Mouse (Mus musculus) NIH3T3 (cell line): ENCODE measurements around the gene Prkcsh.

ENCODE experiments used
- DNase-seq: peaks from one replicate; pipeline ENCODE4 v3.0.0-alpha.2; 2012; ENCODE audit warnings: low read depth

Prkcsh gene

GRCm38 (mm10) chr9:22002194-22003162 lies at the start of gene Prkcsh, which contains the start of gene Ccdc151:
Prkcsh (plus strand) TSS chr9:22002806.
Ccdc151 (minus strand) TSS chr9:22002634.
- peak; percentile 99 for DNase-seq

DNA sequence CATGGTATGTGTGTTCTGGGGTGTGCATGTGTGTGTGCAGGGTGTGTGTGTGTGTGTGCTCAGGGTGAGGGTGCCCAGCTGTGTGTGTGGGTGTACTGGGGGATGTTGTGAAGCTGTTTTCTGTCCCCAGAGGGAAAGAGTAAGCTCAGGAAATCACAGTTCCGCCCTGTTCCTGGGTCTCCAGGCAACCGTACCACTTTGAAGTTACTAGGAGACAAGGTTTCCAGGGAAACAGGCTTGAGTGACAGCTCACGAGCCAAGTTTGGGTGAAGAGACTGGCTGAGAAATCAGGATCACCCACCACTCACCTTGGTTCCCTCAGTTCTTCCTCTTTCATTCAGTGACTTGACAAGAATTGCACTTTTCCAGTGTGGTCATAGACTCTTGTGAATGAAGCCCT lies 49.0 kb upstream of the Prkcsh start:
- no peak for DNase-seq

DNA sequence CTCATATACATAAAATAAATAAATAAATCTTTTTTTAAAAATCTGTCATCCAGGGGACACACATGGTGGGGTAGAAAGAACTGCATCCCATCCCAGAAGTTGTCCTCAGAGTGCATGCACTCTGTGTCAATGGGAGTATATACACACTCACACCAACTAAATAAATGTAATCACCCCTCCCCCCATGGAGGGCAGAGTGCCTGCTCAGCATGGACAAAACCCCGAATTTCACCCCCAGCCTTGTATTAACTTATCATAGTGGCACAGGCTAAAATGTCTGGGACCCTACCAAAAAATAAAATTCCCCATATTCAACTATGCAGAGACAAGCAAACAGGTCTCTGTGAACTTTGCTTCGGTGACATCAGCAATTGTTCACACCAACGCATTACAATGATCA lies 48.0 kb upstream of the Prkcsh start:
- no peak for DNase-seq

DNA sequence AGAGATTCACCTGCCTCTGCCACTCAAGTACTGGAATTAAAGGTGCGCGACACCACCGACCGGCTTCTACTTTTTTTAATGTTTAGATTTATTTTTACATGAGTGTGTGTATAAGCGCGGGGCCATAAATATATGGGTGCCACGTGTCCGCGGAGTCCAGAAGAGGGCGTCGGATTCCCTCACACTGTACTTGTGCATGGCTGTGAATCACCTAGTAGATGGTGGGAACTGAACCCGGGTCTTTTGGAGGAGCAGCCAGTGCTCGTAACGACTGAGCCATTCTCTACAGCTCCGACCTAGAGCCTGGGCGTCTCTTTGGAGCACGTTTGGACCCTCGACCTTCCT lies 47.4 kb upstream of the Prkcsh start:
- no peak for DNase-seq

DNA sequence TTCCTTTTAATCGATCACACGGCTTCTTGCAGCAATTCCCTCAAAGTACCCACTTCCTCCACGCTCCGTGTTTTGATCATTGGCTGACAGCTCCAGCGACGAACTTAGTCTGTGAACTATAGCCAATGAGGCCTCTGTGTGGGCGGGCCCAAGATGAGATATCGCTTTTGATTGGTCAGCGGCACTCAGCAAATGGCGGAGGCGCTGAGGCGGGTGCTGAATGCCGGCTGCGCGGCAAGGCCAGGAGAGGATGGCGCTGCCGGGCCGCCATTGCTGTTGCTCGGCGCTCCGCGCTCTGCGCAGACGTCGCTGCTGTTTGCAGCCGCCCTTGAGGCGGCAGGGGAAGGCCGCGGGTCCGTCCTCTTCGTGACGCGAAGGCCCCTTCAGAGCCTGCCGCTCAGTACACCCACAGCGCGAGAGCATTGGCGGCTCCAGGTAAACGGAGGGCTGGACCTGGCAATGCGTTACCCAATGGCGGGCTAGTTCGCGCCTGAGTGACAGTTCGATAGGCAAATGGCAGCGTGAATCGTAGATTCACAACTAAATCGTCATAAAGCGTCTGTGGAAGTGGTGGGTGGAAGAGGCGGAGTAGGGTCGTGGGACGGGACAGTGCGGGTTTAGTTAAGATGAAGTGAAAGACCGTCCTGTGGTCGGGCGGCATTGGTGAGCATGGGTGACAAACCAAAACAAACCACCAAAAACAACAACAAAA lies 46.9 kb upstream of the Prkcsh start, which contains the start of gene Swsap1:
Gene Swsap1 (plus strand): TSS at position 186 of the 712 bp plus-strand sequence.
- DNase-seq: peak; percentile 96

GRCm38 (mm10) chr9:21958372-21958771 lies 44.2 kb upstream of the Prkcsh start:
- DNase-seq: no peak

GRCm38 (mm10) chr9:21959244-21959643 lies 43.4 kb upstream of the Prkcsh start:
- no peak for DNase-seq

DNA sequence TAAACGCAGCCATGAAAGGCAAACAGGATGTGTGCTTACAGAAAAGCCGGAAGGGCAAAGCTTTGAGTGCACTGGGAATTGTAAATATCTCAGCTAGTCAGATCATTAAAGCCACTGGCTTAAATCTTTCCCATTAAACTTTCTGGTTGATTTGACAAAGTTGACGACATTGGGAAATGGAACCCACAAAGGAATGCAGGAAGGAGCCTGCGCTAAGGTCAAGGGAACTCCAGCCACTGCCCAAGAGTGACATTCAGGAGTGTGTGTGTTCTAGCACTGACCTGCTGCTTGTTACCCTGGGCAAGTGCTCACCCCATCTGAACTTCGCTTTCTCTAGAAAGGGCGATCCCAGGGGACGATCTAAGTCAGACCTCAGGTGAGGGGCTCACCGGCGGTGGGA lies 42.5 kb upstream of the Prkcsh start:
- no peak for DNase-seq

DNA sequence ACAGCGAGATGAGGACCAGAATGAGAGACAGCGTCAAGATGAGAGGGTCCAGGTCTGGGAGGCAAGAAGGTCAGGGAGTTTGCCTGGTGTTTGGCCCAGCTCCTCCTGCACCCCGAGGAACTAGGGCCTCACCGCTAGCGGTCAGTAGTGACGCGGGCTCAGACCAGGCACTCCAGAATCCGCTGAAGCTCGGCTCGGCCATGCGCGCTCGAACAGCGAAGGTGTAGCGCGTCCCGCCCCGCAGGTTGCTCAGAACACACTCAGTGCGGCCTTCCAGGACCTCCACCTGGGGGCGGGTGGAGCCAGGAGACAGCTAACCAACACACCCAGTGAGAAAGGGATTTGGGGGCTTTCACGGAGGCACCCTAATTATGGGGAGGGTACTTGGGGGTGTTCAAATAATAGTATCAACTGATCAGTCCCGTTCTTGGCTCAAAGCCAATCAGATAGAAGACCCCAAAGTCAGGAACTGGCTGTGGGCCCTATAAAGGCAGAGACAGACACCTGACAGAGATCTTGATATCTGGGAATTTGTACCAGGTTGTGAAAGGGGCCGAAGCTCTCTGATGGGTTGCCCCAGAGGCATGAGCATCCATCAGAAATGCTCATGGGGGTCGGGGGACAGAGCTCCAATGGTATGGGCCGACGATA lies 41.9 kb upstream of the Prkcsh start:
- no peak for DNase-seq

DNA sequence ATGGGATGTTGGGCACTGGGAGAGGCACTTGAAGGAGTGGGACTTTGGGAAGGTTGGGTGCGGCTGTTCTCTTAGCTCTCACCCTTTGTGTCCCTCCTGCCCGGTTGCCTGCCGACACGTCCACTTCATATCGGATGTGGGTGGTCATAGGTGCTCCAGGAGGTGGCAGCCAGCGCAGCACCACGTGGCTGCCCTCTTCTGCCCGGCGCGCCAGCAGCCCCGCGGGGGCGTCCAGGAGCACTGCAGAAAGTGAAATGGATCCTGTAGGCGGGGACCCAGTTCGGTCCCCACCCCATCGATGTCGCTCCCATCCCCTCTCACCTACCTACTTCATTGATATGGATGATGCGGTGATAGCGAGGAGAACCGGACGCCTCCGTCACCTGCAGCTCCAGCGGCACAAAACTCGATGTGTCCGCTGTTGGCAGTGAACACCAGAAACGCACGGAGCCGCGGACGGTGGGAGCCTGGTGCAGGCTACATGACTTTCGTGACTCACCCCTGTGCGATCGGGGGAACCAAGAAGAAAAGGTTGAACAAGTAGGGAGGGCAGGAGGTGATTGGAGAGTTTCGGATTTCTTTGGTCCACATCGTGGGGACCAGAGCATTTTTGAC lies 41.1 kb upstream of the Prkcsh start:
- DNase-seq: no peak

DNA sequence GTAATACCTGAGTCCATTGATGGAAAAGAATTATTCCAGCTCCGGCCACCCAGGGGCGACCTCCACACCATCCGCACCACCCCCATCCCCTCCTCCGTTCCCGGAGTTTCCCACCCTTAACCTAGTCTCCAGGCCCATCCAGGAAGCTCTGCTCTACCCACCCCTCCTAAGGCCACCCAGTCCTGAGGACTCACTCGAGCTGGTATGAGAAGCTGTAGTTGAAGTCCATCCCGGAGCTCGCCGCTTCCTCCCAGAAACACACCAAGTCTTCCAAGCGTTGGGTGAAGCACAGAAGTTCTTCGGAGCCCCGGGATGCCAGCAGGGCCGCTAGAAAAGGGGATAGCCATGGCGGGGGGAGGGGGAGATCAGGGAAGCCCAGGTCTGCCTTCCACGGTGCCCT lies 40.6 kb upstream of the Prkcsh start:
- DNase-seq: no peak

GRCm38 (mm10) chr9:21962416-21963059 lies 40.1 kb upstream of the Prkcsh start:
- no peak for DNase-seq

GRCm38 (mm10) chr9:21963417-21963816 lies 39.2 kb upstream of the Prkcsh start, which contains the start of gene Epor:
Epor (minus strand) TSS chr9:21963506.
- no peak for DNase-seq

- no peak for DNase-seq
Observed at GRCm38 (mm10) chr9:21968883-21969282, 33.7 kb upstream of the Prkcsh start.

DNA sequence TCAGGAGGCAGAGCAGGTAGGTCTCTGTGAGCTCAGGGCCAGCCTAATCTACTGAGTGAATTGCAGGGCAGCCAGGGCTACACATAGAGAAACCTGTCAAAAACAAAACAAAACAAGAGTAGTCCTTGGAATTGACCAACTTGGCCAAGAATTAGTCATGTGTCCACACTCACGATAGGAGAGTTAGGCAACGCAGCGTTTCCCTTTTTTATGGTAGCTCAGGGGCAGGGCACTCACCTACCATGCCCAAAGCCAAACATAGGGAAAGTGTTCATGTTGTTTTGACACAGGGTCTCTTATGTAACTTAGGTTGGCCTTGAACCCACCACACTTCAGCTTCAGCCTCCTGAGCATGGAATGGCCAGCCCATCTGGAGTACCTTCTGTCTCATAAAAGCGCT lies 33.3 kb upstream of the Prkcsh start:
- no peak for DNase-seq

DNA sequence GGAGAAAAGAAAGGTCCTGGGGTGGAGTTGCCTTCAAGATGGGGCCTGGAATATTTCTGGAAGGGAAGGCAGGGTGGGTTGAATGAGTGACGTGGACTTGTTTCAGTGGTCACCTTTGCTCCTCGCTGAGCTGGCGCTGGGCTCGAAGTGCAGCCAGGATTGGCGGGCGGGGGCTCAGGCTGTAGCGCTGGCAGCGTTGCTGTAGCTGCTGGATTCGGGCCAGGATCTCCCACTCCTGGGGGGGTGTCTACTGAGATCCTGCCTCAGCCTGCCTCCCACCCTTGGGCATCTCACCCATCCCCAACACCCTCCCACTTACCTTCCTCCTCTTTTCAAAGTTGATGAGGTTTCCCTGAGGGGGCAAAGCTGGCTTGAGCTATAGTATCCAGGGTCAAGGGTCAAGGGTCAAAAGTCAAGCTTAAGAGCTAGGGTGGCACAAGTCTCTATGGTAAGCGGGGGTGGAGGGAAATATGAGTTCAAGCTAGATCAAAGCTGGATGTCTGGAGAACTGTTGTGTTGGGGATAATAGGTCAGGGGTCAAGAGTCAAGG lies 25.9 kb upstream of the Prkcsh start:
- no peak for DNase-seq

DNA sequence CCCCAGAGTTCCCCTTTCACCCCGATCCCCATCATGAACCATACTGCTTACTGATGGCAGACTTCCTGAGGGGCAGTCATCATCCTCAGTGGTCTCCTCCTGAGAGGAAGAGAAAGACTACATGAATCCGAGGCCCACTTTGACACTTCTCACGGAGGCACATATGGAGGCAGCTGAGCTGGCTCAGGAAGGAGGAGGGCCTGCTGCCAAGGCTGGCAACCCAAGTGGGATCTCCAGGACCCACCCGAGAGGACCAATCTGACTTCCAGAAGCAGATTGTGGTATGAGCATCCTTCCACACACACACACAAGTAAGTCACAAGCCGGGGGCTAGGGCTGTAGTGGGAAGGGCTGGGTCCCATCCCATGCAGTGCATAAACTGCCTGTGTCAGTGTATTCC lies 25.3 kb upstream of the Prkcsh start:
- DNase-seq: no peak

GRCm38 (mm10) chr9:21977972-21978371 lies 24.6 kb upstream of the Prkcsh start:
- DNase-seq: peak; percentile 33

GRCm38 (mm10) chr9:21978398-21979128 lies 24.0 kb upstream of the Prkcsh start:
- no peak for DNase-seq

GRCm38 (mm10) chr9:21983911-21984310 lies 18.7 kb upstream of the Prkcsh start:
- DNase-seq: no peak
